Mouse (Mus musculus) MN1 (cell line): ENCODE results near the gene Tapbpl.
A peak's percentile ranks its signal among the peaks of the same experiment; 100 is the strongest.

ENCODE experiments used
- DNase-seq: peaks from one replicate; pipeline ENCODE4 v3.0.0-alpha.2; 2016; ENCODE audit warnings: low spot score

The Tapbpl gene

DNA sequence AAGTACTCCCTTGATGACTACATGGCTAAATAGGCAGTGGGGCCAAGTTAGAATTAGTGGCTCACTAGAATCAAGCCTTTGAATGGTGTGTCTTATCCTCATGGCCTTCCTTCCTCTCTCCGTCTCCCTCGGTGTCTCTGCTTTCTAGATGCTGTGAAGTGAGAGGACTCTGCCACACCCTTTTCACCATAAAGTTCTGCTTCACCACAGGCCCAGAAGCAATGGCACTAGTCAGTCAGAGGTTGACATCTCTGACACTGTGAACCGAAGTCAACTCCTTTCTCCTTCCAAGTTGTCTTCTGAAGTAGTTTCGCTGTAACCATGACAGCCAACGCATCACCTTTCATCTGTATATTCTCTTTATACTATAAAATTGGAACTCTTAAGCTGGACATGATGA, 7.9 kb upstream of the Tapbpl start:
- no peak for DNase-seq

GRCm38 (mm10) chr6:125238396-125238795, 6.7 kb upstream of the Tapbpl start:
- DNase-seq: no peak

GRCm38 (mm10) chr6:125237421-125237820, 5.8 kb upstream of the Tapbpl start:
- no peak for DNase-seq

DNA sequence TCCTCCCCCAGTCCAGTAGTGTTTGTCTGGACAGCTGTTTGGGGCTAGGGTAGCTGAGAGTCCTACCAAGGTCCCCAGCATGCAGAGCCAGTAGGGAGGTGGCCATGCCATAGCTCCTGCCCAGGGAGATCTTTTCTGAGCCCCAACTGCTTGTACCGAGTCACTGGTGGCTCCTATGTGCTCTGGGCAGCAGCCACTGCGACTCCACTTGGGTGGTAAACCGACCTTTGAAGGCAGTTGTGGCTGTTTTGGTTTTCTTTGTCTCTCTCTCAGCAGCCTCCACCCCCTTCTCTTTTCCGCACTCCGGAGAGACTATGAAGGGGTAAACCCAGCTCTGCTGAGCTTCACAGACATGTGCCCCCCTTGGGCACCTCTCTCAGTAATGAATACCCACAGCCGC, 5.1 kb upstream of the Tapbpl start, which contains the start of gene Cd27:
Cd27 (minus strand) TSS at position 229 of the 400 bp plus-strand sequence.
- DNase-seq: no peak

DNA sequence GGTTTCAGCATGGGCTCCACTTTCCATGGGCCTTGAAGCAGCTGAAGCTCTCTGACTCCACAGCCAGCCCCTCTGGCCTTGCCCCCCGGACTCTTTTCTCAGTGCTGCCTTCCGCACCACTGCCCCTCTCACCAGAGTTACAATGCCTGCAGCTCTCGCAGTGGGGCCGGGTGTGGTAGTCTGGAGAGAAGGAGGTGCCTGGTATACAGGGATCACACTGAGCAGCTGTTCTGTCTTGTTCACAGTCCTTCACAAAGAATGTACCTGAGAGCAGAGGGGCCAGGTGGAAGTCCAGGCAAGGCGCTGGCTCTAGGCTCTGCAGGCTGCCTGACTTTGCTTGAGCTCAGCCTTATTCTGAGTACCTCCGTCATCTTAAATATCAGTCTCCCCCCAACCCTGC, 4.7 kb upstream of the Tapbpl start:
- no peak for DNase-seq

DNA sequence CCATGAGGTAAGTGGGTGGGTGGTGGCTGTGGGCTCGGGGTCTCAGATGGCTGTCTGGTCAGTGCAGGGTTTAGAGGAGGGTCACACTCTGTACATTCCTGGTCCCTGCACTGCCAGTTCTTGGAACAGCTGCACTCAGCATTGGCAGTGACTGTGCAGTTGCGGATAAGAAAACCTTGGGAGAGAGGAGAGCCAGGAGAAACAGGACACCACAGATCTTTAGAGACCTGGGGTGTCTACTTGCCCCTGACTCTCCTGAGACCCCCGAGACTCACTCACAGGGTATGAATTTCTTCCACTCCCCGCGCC, 2.8 kb upstream of the Tapbpl start:
- DNase-seq: no peak

DNA sequence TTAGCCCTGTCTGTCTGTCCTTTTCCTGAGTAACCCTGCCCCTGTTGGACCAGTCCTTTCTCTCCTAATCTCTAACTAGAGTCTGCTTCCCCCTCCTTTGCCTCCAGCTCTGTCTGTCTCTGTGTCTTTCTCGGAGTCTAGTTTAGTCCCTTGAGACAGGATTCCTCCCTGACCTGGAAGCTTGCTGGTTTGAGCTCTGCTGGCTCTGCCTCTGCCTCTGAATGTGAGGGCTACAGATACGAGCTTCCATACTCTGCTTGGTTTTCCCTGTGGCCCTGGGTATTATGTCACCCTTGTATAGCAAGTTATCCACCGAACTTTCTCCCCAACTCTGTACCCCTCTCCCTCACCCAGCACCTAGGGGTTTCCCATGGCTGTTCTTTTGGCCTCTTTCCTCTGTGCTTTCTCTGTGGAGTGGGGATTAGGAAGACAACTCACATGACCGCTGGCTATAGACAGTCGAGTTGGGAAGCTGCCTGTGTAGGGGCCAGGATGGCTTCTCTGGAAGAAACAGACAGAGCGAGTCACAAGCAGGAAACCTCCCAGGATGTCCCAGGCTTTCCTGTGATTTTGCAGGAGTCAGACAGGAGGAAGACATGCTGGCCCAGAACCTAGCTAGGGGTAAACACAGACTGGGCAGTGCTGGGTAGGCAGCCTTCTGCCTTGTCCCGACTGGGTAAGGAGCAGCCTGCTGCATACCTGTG, 2.3 kb upstream of the Tapbpl start:
- DNase-seq: no peak

DNA sequence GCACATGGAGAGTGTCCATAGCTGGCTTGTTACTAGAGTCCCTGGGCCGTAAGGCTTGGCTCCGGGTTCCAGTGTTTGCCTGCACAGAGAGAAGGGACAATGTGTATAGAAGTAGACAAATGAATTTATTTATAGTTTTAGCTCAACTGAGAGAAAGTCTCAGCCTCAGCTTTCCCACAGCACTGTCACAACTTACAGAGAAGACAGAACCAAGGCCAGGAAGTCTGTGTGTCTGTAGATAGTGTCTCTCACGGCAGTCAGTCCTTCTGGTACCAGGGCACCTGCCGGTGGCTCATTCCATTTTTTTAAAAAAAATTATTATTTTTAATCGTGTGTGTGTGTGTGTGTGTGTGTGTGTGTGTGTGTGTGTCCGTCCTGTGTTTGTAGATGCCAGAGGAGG, 856 bp upstream of the Tapbpl start:
- no peak for DNase-seq

- no peak for DNase-seq
Measured at GRCm38 (mm10) chr6:125232045-125232437, 381 bp upstream of the Tapbpl start.

DNA sequence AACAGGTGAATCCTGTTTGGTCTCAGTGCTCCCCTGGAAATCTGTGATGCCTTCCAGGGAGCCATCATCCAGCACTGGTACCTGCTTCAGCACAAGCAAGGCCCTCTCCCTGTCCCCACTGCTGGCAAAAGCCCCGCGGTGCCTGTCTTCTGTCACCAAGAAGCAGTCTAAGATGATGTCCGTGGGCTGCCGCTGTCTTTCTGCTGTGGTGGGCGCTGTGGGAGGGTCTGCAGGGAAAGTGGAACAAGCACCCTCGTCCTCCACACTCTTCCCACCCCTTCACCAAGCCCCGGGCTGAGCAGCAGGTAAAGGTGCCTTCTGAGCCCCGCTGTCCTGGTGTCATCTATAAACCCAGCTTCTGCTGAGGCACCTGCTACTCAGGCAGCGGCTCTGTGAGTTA, 1.1 kb downstream of the Tapbpl start:
- no peak for DNase-seq

GRCm38 (mm10) chr6:125225518-125226115, 6.0 kb downstream of the Tapbpl start:
- DNase-seq: peak; percentile 33

GRCm38 (mm10) chr6:125222577-125222976, 9.1 kb downstream of the Tapbpl start:
- no peak for DNase-seq

DNA sequence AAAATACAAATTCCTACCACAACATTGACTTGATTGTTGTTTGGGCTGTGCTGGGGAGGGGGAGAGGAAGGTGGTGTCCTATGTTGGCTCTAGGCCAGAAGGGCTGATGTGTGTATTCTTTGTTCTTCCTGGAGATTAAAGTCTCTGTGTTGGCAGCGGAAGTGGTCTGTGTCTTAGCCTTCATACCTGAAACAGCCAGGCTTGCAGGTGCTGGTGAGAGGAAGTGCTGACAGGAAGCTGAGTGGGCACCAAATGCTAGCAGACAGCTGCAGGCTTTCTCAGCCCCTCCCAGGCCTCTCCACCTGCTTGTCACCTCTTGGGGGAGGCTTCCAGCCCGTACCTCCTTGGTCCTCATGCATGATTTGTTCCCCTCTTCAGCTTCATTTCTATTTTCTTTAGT, 9.5 kb downstream of the Tapbpl start:
- DNase-seq: no peak

- DNase-seq: no peak
Measured at GRCm38 (mm10) chr6:125221115-125221745, 10.4 kb downstream of the Tapbpl start.

- peak; percentile 69 for DNase-seq
Measured at GRCm38 (mm10) chr6:125218963-125219362, 12.7 kb downstream of the Tapbpl start.

GRCm38 (mm10) chr6:125217899-125218298, 13.8 kb downstream of the Tapbpl start:
- DNase-seq: no peak

DNA sequence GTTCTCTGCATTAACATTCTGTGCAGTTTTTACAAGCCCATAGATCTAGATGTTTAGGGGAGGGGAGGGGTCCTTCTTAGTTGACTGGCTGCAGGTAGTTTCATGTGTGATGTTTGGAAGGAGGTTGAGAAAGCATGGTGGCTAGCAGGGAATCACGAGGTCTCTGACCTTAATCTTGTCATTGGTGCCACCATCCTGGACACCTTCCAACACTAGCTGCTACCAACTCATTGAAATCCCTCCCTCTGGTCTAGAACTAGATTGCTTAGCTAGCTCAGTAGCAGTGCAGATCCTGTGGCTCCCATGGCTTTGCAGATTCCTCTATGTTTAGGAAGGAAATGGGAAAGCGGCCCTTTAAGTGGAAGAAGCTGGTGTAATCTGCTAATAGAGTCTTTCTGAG, 14.8 kb downstream of the Tapbpl start:
- no peak for DNase-seq

- peak; percentile 94 for DNase-seq
Measured at GRCm38 (mm10) chr6:125215148-125215954, 16.3 kb downstream of the Tapbpl start, which contains the start of gene Vamp1. Vamp1 (plus strand) TSS chr6:125215551.

- DNase-seq: peak; percentile 56
Measured at GRCm38 (mm10) chr6:125213715-125214114, 17.9 kb downstream of the Tapbpl start.

DNA sequence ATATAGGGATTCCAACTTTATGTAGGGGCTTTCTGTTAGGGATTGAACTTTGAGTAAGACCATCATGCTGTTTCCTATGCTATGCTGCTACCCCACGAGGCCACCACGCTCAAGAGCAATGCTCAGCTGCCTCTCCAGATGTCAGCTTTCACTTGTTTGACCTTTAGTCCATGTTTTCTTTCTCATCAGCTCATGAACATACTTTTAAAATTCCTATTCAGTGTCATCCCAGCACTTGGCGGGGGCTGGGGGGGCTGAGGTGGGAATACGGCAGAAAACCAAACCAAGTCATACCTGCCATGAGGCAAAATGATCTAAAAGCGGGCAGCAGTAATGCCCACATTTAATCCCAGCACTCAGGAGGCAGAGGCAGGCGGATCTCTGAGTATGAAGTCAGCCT, 18.5 kb downstream of the Tapbpl start:
- DNase-seq: no peak

GRCm38 (mm10) chr6:125212621-125213020, 19.0 kb downstream of the Tapbpl start:
- DNase-seq: peak; percentile 80

GRCm38 (mm10) chr6:125210436-125210835, 21.2 kb downstream of the Tapbpl start:
- DNase-seq: no peak

- DNase-seq: peak; percentile 88
Measured at GRCm38 (mm10) chr6:125197166-125197565, 34.5 kb downstream of the Tapbpl start.
